Comparison of ENCODE assay signal across 8 mouse cellular contexts in the genomic region with DNA sequence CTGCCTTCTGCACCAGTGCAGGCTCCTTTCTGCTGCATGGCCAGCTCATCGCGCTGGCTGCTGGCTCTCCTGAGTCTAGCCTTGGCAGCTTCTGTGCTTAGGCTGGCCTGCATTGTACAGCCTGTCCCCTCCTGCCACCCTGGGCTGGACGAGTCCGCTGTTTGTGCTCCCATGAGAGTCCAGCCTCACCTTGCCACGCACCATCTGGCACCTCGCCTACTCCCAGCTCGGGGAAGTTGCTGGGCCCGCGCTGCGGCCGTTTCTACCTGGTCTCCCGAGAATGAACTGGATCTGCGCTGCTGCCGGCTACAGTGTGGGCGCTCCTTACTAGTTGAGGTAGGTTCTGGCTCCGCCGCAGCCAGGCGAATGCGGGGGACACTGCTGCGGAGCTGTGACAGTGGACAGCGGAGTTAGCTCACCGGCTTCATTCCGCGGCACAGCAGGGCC. TPM values are rescaled to one million over a fixed set of nuclear protein-coding genes. Genes with fewer than 3 reads are reported as not detected.
DNase-seq lines count a peak whose midpoint lies in the region; ATAC-seq and TF ChIP-seq lines count a peak whose summit lies in the region.

No protein-coding gene starts in this region.

- H3K4me2 ChIP-seq in hindbrain, embryonic 13.5 days = peak overlapping the region; percentile 76
- peak overlapping the region; percentile 72 for H3K4me2 ChIP-seq in limb, embryonic 14.5 days (replicated peaks; ENCODE audit: low read depth, low read length, severe bottlenecking)
- peak overlapping the region; percentile 51 for H3K4me2 ChIP-seq in midbrain, embryonic 16.5 days (ENCODE audit: low read length)

- under 1% methylated on average over 24 of the region's 24 CpGs for WGBS in hindbrain, embryonic 13.5 days
- 0% methylated on average over 17 of the region's 24 CpGs for WGBS in limb, embryonic 14.5 days
- under 1% methylated on average over 24 of the region's 24 CpGs for WGBS in midbrain, embryonic 16.5 days

- no peak for TF ChIP-seq POLR2A in limb, embryonic 14.5 days (IDR thresholded peaks at IDR 0.05; ENCODE audit: borderline replicate concordance, extremely low read depth, insufficient read depth, insufficient read length)

- 0 out of 2 replicates have a peak, but pooled peaks have one; percentile 46 for ATAC-seq in hindbrain, embryonic 13.5 days (ENCODE audit: low FRiP score)
- no peak for ATAC-seq in limb, embryonic 14.5 days (ENCODE audit: low FRiP score, low read depth)
- ATAC-seq in midbrain, embryonic 16.5 days = no peak
- no peak for ATAC-seq in inflammation-experienced regulatory T-cells, adult 6 months

- H3K36me3 ChIP-seq in hindbrain, embryonic 13.5 days = no peaks in the 10 kb centered on the region
- H3K36me3 ChIP-seq in limb, embryonic 14.5 days (ENCODE audit: control insufficient read depth, insufficient read depth, low read length) = no peaks in the 10 kb centered on the region
- H3K36me3 ChIP-seq in midbrain, embryonic 16.5 days (ENCODE audit: control insufficient read depth, insufficient read depth, low read length) = no peaks in the 10 kb centered on the region

- peak overlapping the region; percentile 4; the same call in 1 of the 2 replicates for H3K27ac ChIP-seq in hindbrain, embryonic 13.5 days
- H3K27ac ChIP-seq in limb, embryonic 14.5 days (replicated peaks; ENCODE audit: low read depth, low read length) = no peak overlapping the region
- H3K27ac ChIP-seq in midbrain, embryonic 16.5 days (ENCODE audit: low read length) = no peak overlapping the region

- no peaks in the 10 kb centered on the region for H3K9me3 ChIP-seq in hindbrain, embryonic 13.5 days
- no peaks in the 10 kb centered on the region for H3K9me3 ChIP-seq in limb, embryonic 14.5 days (ENCODE audit: control insufficient read depth, low read length)
- no peaks in the 10 kb centered on the region for H3K9me3 ChIP-seq in midbrain, embryonic 16.5 days (replicated peaks; ENCODE audit: control insufficient read depth, low read length, poor library complexity, severe bottlenecking)

- peak overlapping the region; percentile 42 for H3K4me3 ChIP-seq in hindbrain, embryonic 13.5 days
- H3K4me3 ChIP-seq in limb, embryonic 14.5 days (replicated peaks; ENCODE audit: low read length) = peak overlapping the region; percentile 37
- peak overlapping the region; percentile 27 for H3K4me3 ChIP-seq in midbrain, embryonic 16.5 days (ENCODE audit: low read depth, low read length)

- H3K27me3 ChIP-seq in hindbrain, embryonic 13.5 days = peaks cover 35% of the 10 kb centered on the region
- H3K27me3 ChIP-seq in limb, embryonic 14.5 days (ENCODE audit: control insufficient read depth, insufficient read depth, low read length) = no peaks in the 10 kb centered on the region; the same call in 1 of the 2 replicates
- no peaks in the 10 kb centered on the region; the same call in 1 of the 2 replicates for H3K27me3 ChIP-seq in midbrain, embryonic 16.5 days (ENCODE audit: control insufficient read depth, insufficient read depth, low read depth, low read length)

- peak; percentile 34 to 44 for DNase-seq in lung, adult 18-20 months
- DNase-seq in lung, postnatal 25 days (ENCODE audit: low spot score) = no peak
- DNase-seq in embryo, embryonic 10 days (ENCODE audit: low spot score) = peak; percentile 43
- no peak for DNase-seq in limb, embryonic 14.5 days (ENCODE audit: low spot score)
- DNase-seq in ovary, adult 18-20 months (ENCODE audit: low spot score) = no peak

- peaks cover 10% of the 10 kb centered on the region for H3K4me1 ChIP-seq in hindbrain, embryonic 13.5 days (replicated peaks)
- peaks cover 8% of the 10 kb centered on the region; the same call in 1 of the 2 replicates for H3K4me1 ChIP-seq in limb, embryonic 14.5 days (ENCODE audit: control insufficient read depth, insufficient read depth, low read length)
- H3K4me1 ChIP-seq in midbrain, embryonic 16.5 days (ENCODE audit: control insufficient read depth, insufficient read depth, low read length) = peaks cover 9% of the 10 kb centered on the region

- peak overlapping the region; percentile 73 for H3K9ac ChIP-seq in hindbrain, embryonic 13.5 days
- H3K9ac ChIP-seq in limb, embryonic 14.5 days (ENCODE audit: low read depth, low read length, severe bottlenecking) = peak overlapping the region; percentile 60
- peak overlapping the region; percentile 33 for H3K9ac ChIP-seq in midbrain, embryonic 16.5 days (ENCODE audit: low read depth, low read length)

RNA-seq across cellular contexts. Expression of gene Zfp747, which starts 12.4 kb away (rescaled TPM):
- polyA plus RNA-seq in hindbrain, embryonic 13.5 days (2015; fragmentation: Nextera tagmentation; extraction: Ambion mirVana) = 8.1 and 8.6 TPM in 2 replicates
- polyA plus RNA-seq in limb, embryonic 14.5 days (2012; rRNA removed) = 7.3 and 8.0 TPM in 2 replicates
- 7.0 and 7.2 TPM in 2 replicates for polyA plus RNA-seq in limb, embryonic 14.5 days (2014; fragmentation: Nextera tagmentation; extraction: Ambion mirVana)
- polyA plus RNA-seq in midbrain, embryonic 16.5 days (2015; fragmentation: Nextera tagmentation; extraction: Ambion mirVana) = 10.1 and 10.5 TPM in 2 replicates
- polyA plus RNA-seq in inflammation-experienced regulatory T-cells, adult 6 months (2017; shearing (Covaris generic)) = 10 to 100 TPM in 2 of 3 experiments, 1 to 10 TPM in 1; 9.9 to 11.0 (median 10.6) TPM

RNA-seq across cellular contexts. Expression of gene Zfp768, which starts 18.1 kb away (rescaled TPM):
- 17.1 and 17.3 TPM in 2 replicates for polyA plus RNA-seq in hindbrain, embryonic 13.5 days (2015; fragmentation: Nextera tagmentation; extraction: Ambion mirVana)
- polyA plus RNA-seq in limb, embryonic 14.5 days (2012; rRNA removed) = 38.4 and 51.9 TPM in 2 replicates
- 5.5 and 5.9 TPM in 2 replicates for polyA plus RNA-seq in limb, embryonic 14.5 days (2014; fragmentation: Nextera tagmentation; extraction: Ambion mirVana)
- 16.3 and 17.7 TPM in 2 replicates for polyA plus RNA-seq in midbrain, embryonic 16.5 days (2015; fragmentation: Nextera tagmentation; extraction: Ambion mirVana)
- polyA plus RNA-seq in inflammation-experienced regulatory T-cells, adult 6 months (2017; shearing (Covaris generic)) = under 1 TPM in 1 of 3 experiments, not detected in 2; 0.28 TPM

RNA-seq across cellular contexts. Expression of gene 9130019O22Rik, which starts 23.5 kb away (rescaled TPM):
- polyA plus RNA-seq in hindbrain, embryonic 13.5 days (2015; fragmentation: Nextera tagmentation; extraction: Ambion mirVana) = 5.4 and 5.7 TPM in 2 replicates
- polyA plus RNA-seq in limb, embryonic 14.5 days (2012; rRNA removed) = 3.5 and 3.9 TPM in 2 replicates
- polyA plus RNA-seq in limb, embryonic 14.5 days (2014; fragmentation: Nextera tagmentation; extraction: Ambion mirVana) = 4.5 and 6.4 TPM in 2 replicates
- 4.6 and 5.4 TPM in 2 replicates for polyA plus RNA-seq in midbrain, embryonic 16.5 days (2015; fragmentation: Nextera tagmentation; extraction: Ambion mirVana)
- polyA plus RNA-seq in inflammation-experienced regulatory T-cells, adult 6 months (2017; shearing (Covaris generic)) = 1 to 10 TPM; 4.8 to 8.8 (median 6.5) TPM

RNA-seq across cellular contexts. Expression of gene E430018J23Rik, which starts 29.9 kb away (rescaled TPM):
- 7.7 TPM in 2 replicates for polyA plus RNA-seq in hindbrain, embryonic 13.5 days (2015; fragmentation: Nextera tagmentation; extraction: Ambion mirVana)
- polyA plus RNA-seq in limb, embryonic 14.5 days (2012; rRNA removed) = 8.8 and 11.6 TPM in 2 replicates
- 7.3 and 10.1 TPM in 2 replicates for polyA plus RNA-seq in limb, embryonic 14.5 days (2014; fragmentation: Nextera tagmentation; extraction: Ambion mirVana)
- 4.9 and 6.3 TPM in 2 replicates for polyA plus RNA-seq in midbrain, embryonic 16.5 days (2015; fragmentation: Nextera tagmentation; extraction: Ambion mirVana)
- polyA plus RNA-seq in inflammation-experienced regulatory T-cells, adult 6 months (2017; shearing (Covaris generic)) = 1 to 10 TPM; 4.0 to 7.8 (median 5.4) TPM

RNA-seq across cellular contexts. Expression of gene Zfp764, which starts 43.1 kb away (rescaled TPM):
- 4.0 and 4.8 TPM in 2 replicates for polyA plus RNA-seq in hindbrain, embryonic 13.5 days (2015; fragmentation: Nextera tagmentation; extraction: Ambion mirVana)
- 7.8 and 8.8 TPM in 2 replicates for polyA plus RNA-seq in limb, embryonic 14.5 days (2012; rRNA removed)
- polyA plus RNA-seq in limb, embryonic 14.5 days (2014; fragmentation: Nextera tagmentation; extraction: Ambion mirVana) = 8.4 and 9.1 TPM in 2 replicates
- polyA plus RNA-seq in midbrain, embryonic 16.5 days (2015; fragmentation: Nextera tagmentation; extraction: Ambion mirVana) = 4.9 and 5.3 TPM in 2 replicates
- 1 to 10 TPM; 3.6 to 7.5 (median 6.1) TPM for polyA plus RNA-seq in inflammation-experienced regulatory T-cells, adult 6 months (2017; shearing (Covaris generic))

Comparison
In these comparisons a context has a peak if more than half of its experiments do, and no peak if none do; other contexts are left out.
1. DNase-seq: peak in lung, adult 18-20 months (2 of 2) and embryo, embryonic 10 days (single experiment); none in lung, postnatal 25 days (single experiment), limb, embryonic 14.5 days (single experiment) and ovary, adult 18-20 months (single experiment).
2. RNA of gene Zfp768, which starts 18.1 kb away (polyA plus RNA-seq): 5.5 to 51.9 TPM in limb, embryonic 14.5 days, 17.1 to 17.3 TPM in hindbrain, embryonic 13.5 days and 16.3 to 17.7 TPM in midbrain, embryonic 16.5 days; 0.28 TPM in inflammation-experienced regulatory T-cells, adult 6 months; every median in the first group is over 4 times any median in the second.
3. Peak in every context shown above with its lines, with median percentiles within 50 percentile points of each other: H3K4me2 ChIP-seq, H3K4me3 ChIP-seq and H3K9ac ChIP-seq.